Mouse (Mus musculus): ENCODE measurements at regions not wholly inside any gene's neighbourhood (a gene's known extent, or its start where the extent isn't known, plus 50 kb on each side); places are given as distances from the start of the nearest gene placed in this dataset.

GRCm38 (mm10) chr6:135495841-135496240 lies 133.5 kb downstream of the Emp1 start:
- Histone ChIP-seq H3K27me3 (ENCODE audit: control insufficient read depth, insufficient read depth, low read length, poor library complexity, severe bottlenecking) (no peaks in the 10 kb centered on the region), H3K36me3 (ENCODE audit: control insufficient read depth, insufficient read depth, low read length, poor library complexity, severe bottlenecking) (no peaks in the 10 kb centered on the region)
- DNase-seq (ENCODE audit: low read depth, low spot score), result no peak

DNA sequence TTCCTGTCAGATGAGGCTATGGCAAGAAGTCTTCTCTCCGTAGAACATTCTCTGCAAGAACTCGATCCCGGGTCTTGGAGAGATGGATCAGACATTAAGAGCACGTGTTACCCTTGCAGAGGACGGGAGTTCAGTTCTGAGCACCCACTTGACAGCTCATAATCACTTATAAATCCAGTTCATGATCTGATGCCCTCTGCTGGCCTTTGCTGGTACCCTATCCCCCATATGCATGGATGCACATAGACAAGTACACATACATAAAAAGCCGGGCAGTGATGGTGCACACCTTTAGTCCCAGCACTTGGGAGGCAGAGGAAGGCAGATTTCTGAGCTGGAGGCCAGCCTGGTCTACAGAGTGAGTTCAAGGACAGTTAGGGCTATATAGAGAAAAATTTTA lies 136.2 kb downstream of the Emp1 start:
- Histone ChIP-seq H3K36me3 (ENCODE audit: control insufficient read depth, insufficient read depth, low read length, poor library complexity, severe bottlenecking) (no peaks in the 10 kb centered on the region), H3K27me3 (ENCODE audit: control insufficient read depth, insufficient read depth, low read length, poor library complexity, severe bottlenecking) (no peaks in the 10 kb centered on the region)
- no peak for DNase-seq (ENCODE audit: low read depth, low spot score)

GRCm38 (mm10) chr6:135500381-135500780 lies 138.0 kb downstream of the Emp1 start:
- H3K36me3 ChIP-seq (ENCODE audit: control insufficient read depth, insufficient read depth, low read length, poor library complexity, severe bottlenecking), result no peaks in the 10 kb centered on the region
- no peak for DNase-seq (ENCODE audit: low read depth, low spot score)
- H3K27me3 ChIP-seq (ENCODE audit: control insufficient read depth, insufficient read depth, low read length, poor library complexity, severe bottlenecking), result no peaks in the 10 kb centered on the region

GRCm38 (mm10) chr6:135501791-135502190 lies 139.4 kb downstream of the Emp1 start:
- Histone ChIP-seq H3K36me3 (ENCODE audit: control insufficient read depth, insufficient read depth, low read length, poor library complexity, severe bottlenecking) (no peaks in the 10 kb centered on the region), H3K27me3 (ENCODE audit: control insufficient read depth, insufficient read depth, low read length, poor library complexity, severe bottlenecking) (no peaks in the 10 kb centered on the region)
- no peak for DNase-seq (ENCODE audit: low read depth, low spot score)

DNA sequence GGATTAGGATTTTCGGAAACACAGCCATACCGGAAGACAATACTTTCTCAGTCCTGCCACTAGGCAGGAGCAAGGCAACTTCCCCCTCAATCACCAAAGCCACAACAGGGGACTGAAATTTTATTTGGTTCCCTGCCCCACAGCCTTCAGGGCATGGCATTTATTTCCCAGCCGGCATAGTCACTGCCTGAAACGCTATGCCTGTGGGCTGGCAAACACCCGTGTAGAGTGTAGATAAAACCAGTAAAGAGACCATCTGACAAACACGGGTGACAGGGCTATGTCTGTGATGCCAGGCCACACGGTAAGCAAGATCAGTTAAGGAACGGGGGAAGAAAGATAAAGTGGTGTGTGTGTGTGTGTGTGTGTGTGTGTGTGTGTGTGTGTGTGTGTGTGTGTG lies 140.1 kb downstream of the Emp1 start:
- no peaks in the 10 kb centered on the region for H3K36me3 ChIP-seq (ENCODE audit: control insufficient read depth, insufficient read depth, low read length, poor library complexity, severe bottlenecking)

DNA sequence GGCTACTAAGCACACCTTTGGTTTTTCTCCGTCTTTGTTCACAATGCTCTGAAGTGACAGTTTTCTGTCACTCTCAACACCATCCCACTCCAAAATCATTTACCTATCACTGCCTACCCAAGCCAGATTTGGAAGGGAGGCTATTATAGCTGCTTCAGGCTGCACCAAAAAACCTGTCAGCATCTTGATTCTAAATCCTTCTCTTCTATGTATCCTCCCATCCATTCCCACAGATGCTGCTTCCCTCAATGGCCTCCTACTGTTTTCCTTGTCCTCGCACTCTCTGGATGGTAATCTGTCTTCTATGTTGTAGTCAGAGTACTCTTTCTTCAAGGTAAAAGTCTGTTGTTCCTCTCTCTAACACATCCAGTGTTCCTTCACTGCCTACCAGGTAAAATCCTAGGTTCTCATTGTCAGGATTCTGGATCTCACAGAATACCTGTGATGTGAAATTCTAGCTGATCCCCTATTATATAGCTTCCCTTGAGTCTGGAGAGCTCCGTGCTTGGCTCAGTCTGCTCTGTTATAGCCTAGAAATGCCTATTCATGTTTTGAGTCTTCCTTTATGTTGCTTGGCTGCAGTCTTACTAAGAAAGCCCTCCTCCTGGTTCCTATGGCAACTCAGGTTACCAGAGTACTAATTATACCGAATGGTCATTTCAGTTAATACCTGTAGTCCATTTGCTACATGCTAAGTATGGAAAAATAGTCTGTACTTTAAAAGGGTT lies 156.5 kb downstream of the Emp1 start:
- Histone ChIP-seq H3K27me3 (ENCODE audit: control insufficient read depth, insufficient read depth, low read length, poor library complexity, severe bottlenecking) (no peaks in the 10 kb centered on the region), H3K36me3 (ENCODE audit: control insufficient read depth, insufficient read depth, low read length, poor library complexity, severe bottlenecking) (no peaks in the 10 kb centered on the region)
- no peak for DNase-seq (ENCODE audit: low read depth, low spot score)

More for the DNA sequence above, 140.1 kb downstream of the Emp1 start:
- H3K27me3 ChIP-seq (ENCODE audit: control insufficient read depth, insufficient read depth, low read length, poor library complexity, severe bottlenecking), result no peaks in the 10 kb centered on the region
- DNase-seq (ENCODE audit: low read depth, low spot score), result no peak

GRCm38 (mm10) chr6:135519438-135519803 lies 157.1 kb downstream of the Emp1 start:
- H3K36me3 ChIP-seq (ENCODE audit: control insufficient read depth, insufficient read depth, low read length, poor library complexity, severe bottlenecking), result no peaks in the 10 kb centered on the region
- H3K27me3 ChIP-seq (ENCODE audit: control insufficient read depth, insufficient read depth, low read length, poor library complexity, severe bottlenecking), result no peaks in the 10 kb centered on the region
- no peak for DNase-seq (ENCODE audit: low read depth, low spot score)

DNA sequence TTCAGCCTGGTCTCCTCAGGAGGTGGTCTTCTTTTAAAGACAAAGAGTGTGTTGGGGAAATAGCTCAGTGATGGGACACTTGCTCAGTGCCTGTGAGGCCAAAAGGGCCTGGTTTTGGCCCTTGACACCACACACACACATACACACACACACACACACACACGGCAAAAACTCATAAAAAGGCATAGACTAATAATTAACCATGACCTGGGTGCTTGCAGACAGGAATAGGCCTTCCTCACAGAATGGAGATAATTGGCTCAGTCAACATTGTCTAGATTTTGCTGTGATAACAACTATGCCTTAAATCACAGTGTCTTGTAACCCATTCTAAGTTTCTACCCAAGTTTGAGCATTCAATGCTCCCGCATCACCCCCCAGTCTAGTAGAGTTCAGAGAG lies 158.5 kb downstream of the Emp1 start:
- H3K36me3 ChIP-seq (ENCODE audit: control insufficient read depth, insufficient read depth, low read length, poor library complexity, severe bottlenecking), result no peaks in the 10 kb centered on the region
- no peaks in the 10 kb centered on the region for H3K27me3 ChIP-seq (ENCODE audit: control insufficient read depth, insufficient read depth, low read length, poor library complexity, severe bottlenecking)
- DNase-seq (ENCODE audit: low read depth, low spot score), result no peak

- Histone ChIP-seq H3K36me3 (ENCODE audit: control insufficient read depth, insufficient read depth, low read length, poor library complexity, severe bottlenecking) (no peaks in the 10 kb centered on the region), H3K27me3 (ENCODE audit: control insufficient read depth, insufficient read depth, low read length, poor library complexity, severe bottlenecking) (no peaks in the 10 kb centered on the region)
- DNase-seq (ENCODE audit: low read depth, low spot score), result no peak
Observed at GRCm38 (mm10) chr6:135524886-135525285, 162.5 kb downstream of the Emp1 start.

DNA sequence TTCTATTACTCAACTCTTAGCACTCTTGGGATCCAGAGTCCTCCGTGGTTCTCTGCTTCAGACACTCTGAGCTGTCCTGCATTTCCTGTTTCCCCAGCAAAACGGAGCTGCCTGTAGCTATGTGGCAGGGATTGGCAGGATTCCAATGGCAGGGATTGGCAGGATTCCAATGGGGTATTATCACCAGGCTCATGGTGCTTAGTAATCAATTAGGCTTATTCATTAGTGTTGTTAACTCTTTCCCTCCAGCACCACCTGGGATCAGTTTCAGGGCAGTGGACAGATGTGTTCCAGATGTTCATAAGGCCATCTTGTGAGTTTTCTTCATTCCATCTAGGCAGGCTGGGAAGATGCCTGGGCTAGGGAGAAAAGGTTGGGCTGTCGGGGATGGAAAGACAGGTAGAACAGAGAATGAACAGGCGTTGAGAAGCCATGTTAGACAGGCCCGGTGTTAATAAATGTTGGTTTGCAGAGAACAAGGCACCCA lies 163.5 kb downstream of the Emp1 start:
- no peaks in the 10 kb centered on the region for H3K36me3 ChIP-seq (ENCODE audit: control insufficient read depth, insufficient read depth, low read length, poor library complexity, severe bottlenecking)
- DNase-seq (ENCODE audit: low read depth, low spot score), result no peak

GRCm38 (mm10) chr6:135526460-135527160 lies 164.3 kb downstream of the Emp1 start:
- no peaks in the 10 kb centered on the region for H3K27me3 ChIP-seq (ENCODE audit: control insufficient read depth, insufficient read depth, low read length, poor library complexity, severe bottlenecking)
- H3K36me3 ChIP-seq (ENCODE audit: control insufficient read depth, insufficient read depth, low read length, poor library complexity, severe bottlenecking), result no peaks in the 10 kb centered on the region
- no peak for DNase-seq (ENCODE audit: low read depth, low spot score)

More for the DNA sequence above, 163.5 kb downstream of the Emp1 start:
- no peaks in the 10 kb centered on the region for H3K27me3 ChIP-seq (ENCODE audit: control insufficient read depth, insufficient read depth, low read length, poor library complexity, severe bottlenecking)

GRCm38 (mm10) chr6:135527879-135528278 lies 165.5 kb downstream of the Emp1 start:
- DNase-seq (ENCODE audit: low read depth, low spot score), result no peak
- H3K27me3 ChIP-seq (ENCODE audit: control insufficient read depth, insufficient read depth, low read length, poor library complexity, severe bottlenecking), result no peaks in the 10 kb centered on the region
- no peaks in the 10 kb centered on the region for H3K36me3 ChIP-seq (ENCODE audit: control insufficient read depth, insufficient read depth, low read length, poor library complexity, severe bottlenecking)

DNA sequence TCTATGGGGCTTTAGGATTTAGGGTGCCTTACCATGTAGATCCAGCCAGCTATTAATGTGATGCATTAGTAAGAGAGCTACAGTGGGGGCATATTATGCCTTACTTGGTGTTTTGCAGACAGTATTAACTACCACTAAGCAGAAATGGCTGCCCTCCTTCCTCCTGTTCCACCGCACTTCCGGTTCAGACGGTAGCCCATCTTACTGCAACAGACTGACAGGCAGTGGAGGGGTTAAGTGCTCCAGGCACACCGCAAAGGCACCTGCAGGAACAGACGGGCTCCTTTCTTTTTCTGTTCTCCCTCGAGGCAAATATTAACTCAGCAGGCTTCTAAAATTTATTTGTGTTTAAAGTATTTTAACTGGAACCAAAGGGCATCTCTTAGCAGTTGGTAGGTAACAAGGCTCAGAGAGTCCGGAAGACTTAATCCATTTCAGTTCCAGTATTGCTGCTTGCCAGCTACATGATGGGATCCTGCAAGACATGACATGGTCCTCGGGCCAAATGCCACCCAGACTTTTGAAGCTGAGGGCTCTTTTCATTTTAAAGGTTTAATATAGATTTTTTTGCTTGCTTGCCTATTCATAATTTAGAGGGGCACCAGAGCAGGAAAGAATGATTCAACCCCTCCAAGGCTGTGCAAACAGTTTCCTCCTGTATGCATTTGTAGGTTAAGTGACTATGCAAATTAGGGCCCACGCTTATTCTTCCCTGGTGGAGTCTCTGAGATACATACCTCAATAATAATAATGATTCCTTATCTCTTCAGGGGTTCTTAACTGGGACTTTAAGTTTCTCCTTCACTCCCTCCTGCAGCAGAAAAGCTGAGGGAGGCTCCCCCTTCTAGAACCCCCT lies 177.7 kb downstream of the Emp1 start:
- no peaks in the 10 kb centered on the region for H3K27me3 ChIP-seq (ENCODE audit: control insufficient read depth, insufficient read depth, low read length, poor library complexity, severe bottlenecking)
- H3K36me3 ChIP-seq (ENCODE audit: control insufficient read depth, insufficient read depth, low read length, poor library complexity, severe bottlenecking), result no peaks in the 10 kb centered on the region

GRCm38 (mm10) chr6:135541566-135541965 lies 179.2 kb downstream of the Emp1 start:
- no peak for DNase-seq (ENCODE audit: low read depth, low spot score)
- Histone ChIP-seq H3K36me3 (ENCODE audit: control insufficient read depth, insufficient read depth, low read length, poor library complexity, severe bottlenecking) (no peaks in the 10 kb centered on the region), H3K27me3 (ENCODE audit: control insufficient read depth, insufficient read depth, low read length, poor library complexity, severe bottlenecking) (no peaks in the 10 kb centered on the region)

More for the DNA sequence above, 177.7 kb downstream of the Emp1 start:
- no peak for DNase-seq (ENCODE audit: low read depth, low spot score)

DNA sequence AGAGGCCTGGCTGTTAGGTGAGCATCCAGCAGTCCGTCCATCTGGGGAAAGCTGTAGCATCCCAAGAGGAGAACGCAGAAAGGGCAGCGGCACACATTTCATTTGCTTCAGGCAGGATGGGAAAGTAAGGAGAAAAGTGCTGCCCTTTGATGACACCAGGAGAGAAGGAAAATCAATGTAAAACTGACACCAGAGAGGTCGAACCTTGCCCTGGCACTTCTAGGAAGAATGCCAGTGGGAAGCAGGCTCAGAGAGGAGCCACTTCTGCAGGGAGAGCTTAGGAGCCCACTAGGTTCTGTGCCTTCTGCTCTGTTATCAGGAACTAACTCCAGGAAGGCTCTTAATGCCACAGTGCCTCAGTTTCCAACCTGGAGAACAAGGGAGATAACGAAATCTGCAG lies 180.0 kb downstream of the Emp1 start:
- DNase-seq (ENCODE audit: low read depth, low spot score), result no peak
- no peaks in the 10 kb centered on the region for H3K36me3 ChIP-seq (ENCODE audit: control insufficient read depth, insufficient read depth, low read length, poor library complexity, severe bottlenecking)

More for the DNA sequence above, 180.0 kb downstream of the Emp1 start:
- H3K27me3 ChIP-seq (ENCODE audit: control insufficient read depth, insufficient read depth, low read length, poor library complexity, severe bottlenecking), result no peaks in the 10 kb centered on the region
